Mouse (Mus musculus): ENCODE measurements around the gene Jtb. TPM values are rescaled to one million over a fixed set of nuclear protein-coding genes. Genes with fewer than 3 reads are reported as not detected.
A peak's percentile ranks its signal among the peaks of the same experiment; 100 is the strongest.
"Not testable (repeated sequence)": the region's sequence is repeated elsewhere in the genome, so short reads cannot be mapped to it uniquely, and the experiment has no call there.

The Jtb gene
- polyA plus RNA-seq, 1 experiment: 60.7 TPM

- Histone ChIP-seq H3K4me1 (ENCODE audit: control insufficient read depth, insufficient read depth, low read length) (peaks cover 11% of the 10 kb centered on the region; the same call in 1 of the 2 replicates), H3K36me3 (ENCODE audit: control insufficient read depth, insufficient read depth, low read length) (no peaks in the 10 kb centered on the region), H3K4me3 (ENCODE audit: insufficient read depth, low read depth, low read length) (no peak overlapping the region), H3K27ac (ENCODE audit: insufficient read depth, low read depth, low read length) (no peak overlapping the region), H3K27me3 (replicated peaks; ENCODE audit: control insufficient read depth, insufficient read depth, low read length) (no peaks in the 10 kb centered on the region)
- no peak for DNase-seq
- 69% methylated on average over 2 of the region's 2 CpGs for WGBS
- no peak for TF ChIP-seq POLR2A (IDR thresholded peaks at IDR 0.05; ENCODE audit: low read depth, low read length)
- no peak for TF ChIP-seq CTCF (conservative IDR thresholded peaks at IDR 0.05; ENCODE audit: insufficient read depth, insufficient read length, low read depth, low read length)
Measured at GRCm38 (mm10) chr3:90245406-90245805, 14.0 kb downstream of the Jtb start.

GRCm38 (mm10) chr3:90247630-90247959, 16.2 kb downstream of the Jtb start:
- Histone ChIP-seq H3K4me1 (ENCODE audit: control insufficient read depth, insufficient read depth, low read length) (no peaks in the 10 kb centered on the region; the same call in 1 of the 2 replicates), H3K27me3 (replicated peaks; ENCODE audit: control insufficient read depth, insufficient read depth, low read length) (no peaks in the 10 kb centered on the region)
- WGBS: 0% methylated on average over 3 of the region's 3 CpGs

GRCm38 (mm10) chr3:90247960-90248745, 16.8 kb downstream of the Jtb start, which contains the start of gene Slc39a1:
TSS of gene Slc39a1 (plus strand) at chr3:90248172.
- WGBS: under 1% methylated on average over 44 of the region's 44 CpGs
- peak within 1 kb of the TSS; percentile 94 for H3K27ac ChIP-seq (ENCODE audit: insufficient read depth, low read depth, low read length)

More at GRCm38 (mm10) chr3:90247630-90247959, 16.2 kb downstream of the Jtb start:
- Histone ChIP-seq H3K36me3 (ENCODE audit: control insufficient read depth, insufficient read depth, low read length) (no peaks in the 10 kb centered on the region), H3K27ac (ENCODE audit: insufficient read depth, low read depth, low read length) (peak overlapping the region; percentile 77), H3K4me3 (ENCODE audit: insufficient read depth, low read depth, low read length) (peak overlapping the region; percentile 38)
- no peak for DNase-seq
- TF ChIP-seq POLR2A (IDR thresholded peaks at IDR 0.05; ENCODE audit: low read depth, low read length) (no peak), CTCF (conservative IDR thresholded peaks at IDR 0.05; ENCODE audit: insufficient read depth, insufficient read length, low read depth, low read length) (no peak)

GRCm38 (mm10) chr3:90248746-90249100, 17.3 kb downstream of the Jtb start:
- Histone ChIP-seq H3K4me3 (ENCODE audit: insufficient read depth, low read depth, low read length) (peak overlapping the region; percentile 86), H3K4me1 (ENCODE audit: control insufficient read depth, insufficient read depth, low read length) (no peaks in the 10 kb centered on the region; the same call in 1 of the 2 replicates), H3K27me3 (replicated peaks; ENCODE audit: control insufficient read depth, insufficient read depth, low read length) (no peaks in the 10 kb centered on the region), H3K36me3 (ENCODE audit: control insufficient read depth, insufficient read depth, low read length) (no peaks in the 10 kb centered on the region), H3K27ac (ENCODE audit: insufficient read depth, low read depth, low read length) (peak overlapping the region; percentile 94)
- TF ChIP-seq CTCF (conservative IDR thresholded peaks at IDR 0.05; ENCODE audit: insufficient read depth, insufficient read length, low read depth, low read length) (no peak), POLR2A (IDR thresholded peaks at IDR 0.05; ENCODE audit: low read depth, low read length) (no peak)
- 1% methylated on average over 10 of the region's 10 CpGs for WGBS
- peak; percentile 55 for DNase-seq

More at GRCm38 (mm10) chr3:90247960-90248745, 16.8 kb downstream of the Jtb start, which contains the start of gene Slc39a1:
- Histone ChIP-seq H3K4me3 (ENCODE audit: insufficient read depth, low read depth, low read length) (peak within 1 kb of the TSS; percentile 86), H3K27me3 (replicated peaks; ENCODE audit: control insufficient read depth, insufficient read depth, low read length) (no peaks in the 10 kb centered on the region), H3K36me3 (ENCODE audit: control insufficient read depth, insufficient read depth, low read length) (no peaks in the 10 kb centered on the region), H3K4me1 (ENCODE audit: control insufficient read depth, insufficient read depth, low read length) (no peaks in the 10 kb centered on the region; the same call in 1 of the 2 replicates)
- TF ChIP-seq POLR2A (IDR thresholded peaks at IDR 0.05; ENCODE audit: low read depth, low read length) (no peak), CTCF (conservative IDR thresholded peaks at IDR 0.05; ENCODE audit: insufficient read depth, insufficient read length, low read depth, low read length) (no peak)
- peak; percentile 98 for DNase-seq

- Histone ChIP-seq H3K4me3 (ENCODE audit: insufficient read depth, low read depth, low read length) (no peak overlapping the region), H3K36me3 (ENCODE audit: control insufficient read depth, insufficient read depth, low read length) (no peaks in the 10 kb centered on the region), H3K4me1 (ENCODE audit: control insufficient read depth, insufficient read depth, low read length) (peaks cover 6% of the 10 kb centered on the region; the same call in 1 of the 2 replicates), H3K27me3 (replicated peaks; ENCODE audit: control insufficient read depth, insufficient read depth, low read length) (no peaks in the 10 kb centered on the region), H3K27ac (ENCODE audit: insufficient read depth, low read depth, low read length) (no peak overlapping the region)
- 64% methylated on average over 6 of the region's 6 CpGs for WGBS
- DNase-seq: peak; percentile 27
- TF ChIP-seq CTCF (conservative IDR thresholded peaks at IDR 0.05; ENCODE audit: insufficient read depth, insufficient read length, low read depth, low read length): no peak
- no peak for TF ChIP-seq POLR2A (IDR thresholded peaks at IDR 0.05; ENCODE audit: low read depth, low read length)
Measured at GRCm38 (mm10) chr3:90250791-90251190, 19.4 kb downstream of the Jtb start.

GRCm38 (mm10) chr3:90251731-90252226, 20.4 kb downstream of the Jtb start:
- not testable (repeated sequence) for H3K4me3 ChIP-seq (ENCODE audit: insufficient read depth, low read depth, low read length); H3K27me3 ChIP-seq (replicated peaks; ENCODE audit: control insufficient read depth, insufficient read depth, low read length); H3K36me3 ChIP-seq (ENCODE audit: control insufficient read depth, insufficient read depth, low read length); H3K4me1 ChIP-seq (ENCODE audit: control insufficient read depth, insufficient read depth, low read length); H3K27ac ChIP-seq (ENCODE audit: insufficient read depth, low read depth, low read length); DNase-seq
- WGBS: 93% methylated on average over 10 of the region's 12 CpGs

GRCm38 (mm10) chr3:90252659-90253058, 21.3 kb downstream of the Jtb start:
- DNase-seq; H3K27ac ChIP-seq (ENCODE audit: insufficient read depth, low read depth, low read length); H3K36me3 ChIP-seq (ENCODE audit: control insufficient read depth, insufficient read depth, low read length); H3K27me3 ChIP-seq (replicated peaks; ENCODE audit: control insufficient read depth, insufficient read depth, low read length); H3K4me3 ChIP-seq (ENCODE audit: insufficient read depth, low read depth, low read length); H3K4me1 ChIP-seq (ENCODE audit: control insufficient read depth, insufficient read depth, low read length): not testable (repeated sequence)
- 81% methylated on average over 2 of the region's 2 CpGs for WGBS

GRCm38 (mm10) chr3:90253174-90253573, 21.8 kb downstream of the Jtb start:
- not testable (repeated sequence) for DNase-seq; H3K4me3 ChIP-seq (ENCODE audit: insufficient read depth, low read depth, low read length); H3K27me3 ChIP-seq (replicated peaks; ENCODE audit: control insufficient read depth, insufficient read depth, low read length); H3K36me3 ChIP-seq (ENCODE audit: control insufficient read depth, insufficient read depth, low read length); H3K4me1 ChIP-seq (ENCODE audit: control insufficient read depth, insufficient read depth, low read length); H3K27ac ChIP-seq (ENCODE audit: insufficient read depth, low read depth, low read length)
- WGBS: 75% methylated on average over 1 of the region's 1 CpGs
